Mouse (Mus musculus) forebrain, embryonic 11.5 days (tissue): ENCODE results near the gene Nsun7. TPM values are rescaled to one million over a fixed set of nuclear protein-coding genes. Genes with fewer than 3 reads are reported as not detected.

ENCODE experiments used
- ATAC-seq: fragments of 200-750 bp; cut with Nextera tagmentation; replicated peaks from 2 replicates; pipeline ENCODE4 v1.8.0; 2017; ENCODE audit warnings: moderate TSS enrichment; ENCODE audit not compliant: low FRiP score
- DNase-seq: peaks from one replicate; pipeline ENCODE4 v3.0.0-alpha.2; 2017; ENCODE audit warnings: low spot score
- H3K27ac ChIP-seq: fragments of 300-500 bp; sonication (generic); 2 replicates; pipeline ENCODE4 v1.5.1; 2014; ENCODE audit warnings: low read depth, low read length
- H3K27me3 ChIP-seq: fragments of 300-500 bp; sonication (generic); 2 replicates; pipeline ENCODE4 v1.6.1; 2014; ENCODE audit warnings: mild to moderate bottlenecking, low read length, mixed read lengths; ENCODE audit not compliant: control insufficient read depth, insufficient read depth
- H3K36me3 ChIP-seq: fragments of 300-500 bp; sonication (generic); 2 replicates; pipeline ENCODE4 v1.6.1; 2014; ENCODE audit warnings: mild to moderate bottlenecking, low read length, moderate library complexity, mixed read lengths; ENCODE audit not compliant: control insufficient read depth, insufficient read depth
- H3K4me1 ChIP-seq: fragments of 300-500 bp; sonication (generic); replicated peaks from 2 replicates; pipeline ENCODE4 v1.6.1; 2014; ENCODE audit warnings: low read length, mixed read lengths; ENCODE audit not compliant: control insufficient read depth, insufficient read depth
- H3K4me2 ChIP-seq: fragments of 300-500 bp; sonication (generic); 2 replicates; pipeline ENCODE4 v1.6.1; 2014; ENCODE audit warnings: low read depth, mild to moderate bottlenecking, low read length, moderate library complexity, mixed read lengths; ENCODE audit not compliant: severe bottlenecking
- H3K4me3 ChIP-seq: fragments of 300-500 bp; sonication (generic); 2 replicates; pipeline ENCODE4 v1.5.1; 2014; ENCODE audit warnings: low read depth, low read length
- H3K9ac ChIP-seq: fragments of 300-500 bp; sonication (generic); 2 replicates; pipeline ENCODE4 v1.6.1; 2014; ENCODE audit warnings: low read length
- H3K9me3 ChIP-seq: fragments of 300-500 bp; sonication (generic); 2 replicates; pipeline ENCODE4 v1.6.1; 2016; ENCODE audit warnings: low read length, mixed read lengths; ENCODE audit not compliant: control insufficient read depth
- WGBS: fragments of 180-500 bp; shearing (Covaris S2); extraction: QIAGEN DNeasy Blood & Tissue Kit; methylation state at CpG from one replicate; pipeline ENCODE4 v1.1.7; 2014; 5-methylcytosine and 5-hydroxymethylcytosine counted together
- polyA plus RNA-seq: library from polyadenylated mRNA; unstranded; fragments of >200 nt; fragmentation: Nextera tagmentation; extraction: Ambion mirVana; gene quantifications from 2 replicates; pipeline ENCODE4 v1.2.1, GENCODE M21; 2014

Nsun7 gene
- polyA plus RNA-seq, 1 experiment from 2014 or later: 0.79 TPM

DNA sequence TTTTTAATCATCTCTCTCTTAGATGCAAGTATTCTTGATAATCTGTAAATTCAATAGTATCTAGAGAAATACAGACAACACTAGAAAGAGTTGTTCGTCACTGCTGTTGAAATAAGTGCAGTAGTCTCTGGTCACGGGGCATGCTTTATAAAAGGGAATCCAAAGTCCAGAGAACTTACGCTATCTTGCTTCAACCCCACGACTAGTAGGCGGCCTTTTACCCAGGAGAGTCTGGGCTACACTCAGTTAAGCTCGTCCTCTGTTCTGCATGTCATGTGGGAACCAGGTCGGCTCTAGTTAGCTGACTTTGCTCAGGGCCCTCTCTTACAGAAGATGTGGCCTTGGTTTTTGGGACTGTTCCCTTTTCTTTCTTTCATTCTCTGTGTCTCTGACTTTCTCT, 69.1 kb downstream of the Nsun7 start:
- H3K9ac ChIP-seq: no peak overlapping the region
- no peaks in the 10 kb centered on the region for H3K27me3 ChIP-seq
- WGBS: 81% methylated on average over 7 of the region's 7 CpGs
- peaks cover 3% of the 10 kb centered on the region; the same call in 1 of the 2 replicates for H3K4me1 ChIP-seq
- no peaks in the 10 kb centered on the region for H3K36me3 ChIP-seq
- no peak overlapping the region for H3K4me2 ChIP-seq
- no peak overlapping the region for H3K27ac ChIP-seq
- DNase-seq: no peak
- H3K9me3 ChIP-seq: no peaks in the 10 kb centered on the region
- no peak for ATAC-seq
- no peak overlapping the region for H3K4me3 ChIP-seq

DNA sequence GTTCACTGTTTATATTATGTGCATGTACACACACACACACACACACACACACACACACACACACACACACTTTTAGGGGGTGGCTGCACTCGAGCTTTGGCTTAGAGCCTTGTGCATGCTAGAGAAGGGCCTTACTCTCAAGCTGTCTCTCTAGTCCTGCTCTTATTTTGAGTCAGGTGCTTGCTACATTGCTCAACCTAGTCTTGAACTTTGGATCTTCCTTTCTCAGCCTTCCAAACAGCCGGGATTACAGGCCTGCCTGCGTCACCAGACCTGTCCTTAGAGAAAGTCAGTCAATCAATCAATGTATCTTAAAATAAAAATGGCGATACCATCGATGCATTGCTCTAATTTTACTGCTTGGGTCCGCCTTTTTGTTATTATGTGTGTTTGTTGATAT, 71.1 kb downstream of the Nsun7 start:
- ATAC-seq: no peak
- Histone ChIP-seq H3K27me3 (no peaks in the 10 kb centered on the region), H3K36me3 (no peaks in the 10 kb centered on the region), H3K4me3 (no peak overlapping the region), H3K4me1 (peaks cover 3% of the 10 kb centered on the region; the same call in 1 of the 2 replicates), H3K9me3 (no peaks in the 10 kb centered on the region), H3K4me2 (no peak overlapping the region), H3K9ac (no peak overlapping the region), H3K27ac (no peak overlapping the region)
- WGBS: 95% methylated on average over 6 of the region's 6 CpGs
- no peak for DNase-seq

DNA sequence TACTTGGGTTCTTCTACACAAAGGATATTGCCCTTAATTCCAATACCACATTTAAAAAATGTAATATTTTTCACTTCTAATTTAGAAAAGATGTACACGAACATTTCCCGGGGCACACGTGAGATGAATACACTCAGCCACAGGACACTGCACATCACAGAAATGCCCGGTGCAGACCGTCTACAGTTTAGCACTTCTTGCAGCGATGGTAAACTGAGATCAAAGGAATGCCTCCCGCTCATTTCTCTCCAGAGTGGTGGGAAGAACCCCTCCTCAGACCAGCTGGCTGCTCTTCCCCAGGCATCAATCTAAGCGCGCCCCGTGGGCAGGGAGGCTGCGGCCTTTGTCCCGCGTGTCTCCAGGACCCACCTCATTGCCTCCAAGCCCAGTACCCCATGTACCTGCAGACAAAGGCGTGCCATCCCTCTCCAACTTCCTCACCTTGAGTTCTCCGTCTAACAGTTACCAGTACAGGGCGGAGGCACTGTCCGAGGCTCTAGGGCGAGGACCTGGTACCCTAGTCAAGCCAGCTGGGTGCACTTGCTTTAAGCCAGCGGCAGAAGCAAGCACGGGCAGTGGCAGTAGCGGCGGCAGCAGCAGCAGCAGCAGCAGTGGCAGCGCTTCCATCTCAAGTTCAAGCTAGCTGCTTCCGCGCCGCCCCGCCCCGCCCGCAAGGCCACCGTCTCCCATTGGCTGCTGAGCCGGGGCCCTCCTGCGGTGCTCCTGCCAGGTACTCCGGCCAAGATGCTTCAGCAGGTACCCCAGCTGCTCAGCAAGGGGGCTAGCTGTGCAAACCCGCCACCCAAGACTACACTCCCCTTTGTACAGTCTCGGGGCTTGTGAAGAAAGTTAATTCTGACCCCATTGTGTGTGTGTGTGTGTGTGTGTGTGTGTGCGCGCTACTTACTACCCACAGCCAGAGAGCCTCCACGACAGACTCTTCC, 77.6 kb downstream of the Nsun7 start:
- Histone ChIP-seq H3K4me1 (peaks cover 14% of the 10 kb centered on the region; the same call in 1 of the 2 replicates), H3K36me3 (no peaks in the 10 kb centered on the region), H3K9ac (peak overlapping the region; percentile 70), H3K27ac (no peak overlapping the region), H3K4me3 (peak overlapping the region; percentile 44), H3K9me3 (no peaks in the 10 kb centered on the region), H3K4me2 (peak overlapping the region; percentile 89), H3K27me3 (no peaks in the 10 kb centered on the region)
- DNase-seq (peak; percentile 82), ATAC-seq (peak; percentile 80)
- whole genome bisulfite sequencing: 5% methylated on average over 38 of the region's 38 CpGs

DNA sequence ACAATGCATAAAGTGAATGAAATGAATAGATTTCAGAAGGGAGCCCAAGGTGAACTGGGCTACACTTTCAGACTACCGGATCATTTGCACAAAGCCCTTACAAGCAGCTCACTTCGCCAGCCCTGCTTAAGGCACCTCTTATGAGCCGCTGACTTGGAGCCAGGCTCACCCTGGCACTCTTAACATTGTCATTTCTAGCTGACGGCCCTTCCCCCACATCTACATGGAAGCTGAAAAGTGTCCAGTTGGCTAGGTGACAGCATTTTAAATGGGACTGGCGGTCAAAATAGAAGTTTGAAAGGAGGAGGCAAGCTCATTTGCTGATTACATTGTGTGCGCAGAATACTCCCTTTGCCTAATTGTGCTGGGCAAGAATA, 78.3 kb downstream of the Nsun7 start:
- DNase-seq: peak; percentile 60
- Histone ChIP-seq H3K4me2 (peak overlapping the region; percentile 89), H3K4me3 (peak overlapping the region; percentile 44), H3K36me3 (no peaks in the 10 kb centered on the region), H3K9ac (peak overlapping the region; percentile 70), H3K27me3 (no peaks in the 10 kb centered on the region), H3K4me1 (peaks cover 14% of the 10 kb centered on the region; the same call in 1 of the 2 replicates), H3K9me3 (no peaks in the 10 kb centered on the region), H3K27ac (no peak overlapping the region)
- 19% methylated on average over 6 of the region's 6 CpGs for WGBS
- peak; percentile 49 for ATAC-seq

DNA sequence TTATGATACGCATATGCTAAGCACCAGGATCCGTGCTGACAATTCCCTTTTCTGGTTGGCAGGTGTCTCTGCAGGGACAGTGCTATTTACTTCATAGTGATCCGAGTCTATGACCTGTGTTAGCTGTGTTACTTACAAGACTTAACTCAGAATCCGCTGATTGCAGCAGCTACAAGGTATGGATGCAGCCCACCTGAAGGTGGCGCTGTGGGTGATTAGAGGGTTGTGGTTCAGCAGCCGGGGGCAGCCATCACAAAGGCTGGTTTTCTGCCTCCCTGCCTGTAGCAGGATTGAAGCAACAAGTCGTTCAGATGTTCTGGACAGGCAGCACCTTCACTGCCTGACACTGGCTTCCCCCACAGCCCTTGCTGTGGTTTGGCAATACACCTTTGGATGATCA, 78.9 kb downstream of the Nsun7 start:
- no peaks in the 10 kb centered on the region for H3K36me3 ChIP-seq
- H3K9me3 ChIP-seq: no peaks in the 10 kb centered on the region
- ATAC-seq: no peak
- H3K27me3 ChIP-seq: no peaks in the 10 kb centered on the region
- DNase-seq: peak; percentile 81
- H3K4me3 ChIP-seq: no peak overlapping the region
- peaks cover 14% of the 10 kb centered on the region; the same call in 1 of the 2 replicates for H3K4me1 ChIP-seq
- no peak overlapping the region for H3K9ac ChIP-seq
- WGBS: 25% methylated on average over 7 of the region's 7 CpGs
- no peak overlapping the region for H3K27ac ChIP-seq
- no peak overlapping the region for H3K4me2 ChIP-seq

DNA sequence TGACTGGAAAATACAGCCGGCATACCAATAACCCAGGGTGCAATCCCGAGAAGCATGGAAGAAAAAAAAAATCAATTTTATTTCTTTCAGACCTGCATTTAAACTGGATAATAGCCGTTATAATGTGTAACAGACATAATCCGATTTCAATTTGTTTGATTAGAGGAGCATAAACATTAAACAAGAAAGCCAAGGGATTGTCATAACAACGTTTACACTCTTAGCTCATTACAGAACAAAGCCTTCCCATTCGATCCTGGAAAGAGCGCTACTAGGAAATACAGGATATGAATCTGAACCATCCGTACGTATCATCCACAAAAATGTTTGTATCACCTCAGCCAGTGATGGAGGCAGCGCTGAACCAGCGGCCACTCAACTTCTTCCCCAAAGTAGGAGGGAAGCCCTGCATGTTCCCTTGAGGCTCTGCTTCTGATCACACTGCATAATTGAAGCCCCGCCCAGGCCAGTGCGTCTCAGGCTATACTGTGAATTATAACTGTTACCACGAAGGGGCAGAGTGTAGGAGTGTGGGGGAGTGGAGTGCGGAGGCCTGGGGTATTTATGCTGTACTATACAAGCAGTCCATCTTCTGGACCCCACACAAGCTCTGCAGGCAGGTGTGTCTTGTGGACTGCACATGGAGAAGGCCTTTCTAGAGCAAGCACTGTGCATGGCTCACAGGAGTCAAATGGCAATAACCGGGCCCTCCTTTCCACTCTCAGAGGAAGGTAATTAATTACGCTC, 80.8 kb downstream of the Nsun7 start:
- peaks cover 14% of the 10 kb centered on the region; the same call in 1 of the 2 replicates for H3K4me1 ChIP-seq
- WGBS: 73% methylated on average over 17 of the region's 17 CpGs
- H3K9ac ChIP-seq: no peak overlapping the region
- H3K4me2 ChIP-seq: no peak overlapping the region
- no peak for DNase-seq
- ATAC-seq: no peak
- no peaks in the 10 kb centered on the region for H3K27me3 ChIP-seq
- no peaks in the 10 kb centered on the region for H3K36me3 ChIP-seq
- H3K27ac ChIP-seq: no peak overlapping the region
- no peaks in the 10 kb centered on the region for H3K9me3 ChIP-seq
- no peak overlapping the region for H3K4me3 ChIP-seq

DNA sequence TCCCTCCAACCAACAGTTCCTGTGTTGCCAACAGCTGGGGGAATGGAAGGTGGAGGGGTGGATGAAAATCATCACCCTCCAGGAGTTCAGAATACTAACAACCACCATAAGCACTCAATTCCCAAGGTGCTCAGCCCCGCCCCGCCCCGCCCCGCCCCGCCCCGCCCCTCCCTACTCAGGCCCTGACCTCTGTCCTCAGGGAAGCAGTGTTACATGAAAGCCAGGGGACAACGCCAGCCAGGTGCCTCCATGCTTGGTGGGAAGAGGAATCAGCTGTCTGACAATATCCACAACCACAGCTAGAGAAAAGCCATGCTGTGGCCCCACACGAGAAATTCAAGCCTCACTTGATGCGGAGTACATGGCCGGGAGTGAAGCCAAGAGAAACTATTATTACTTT, 82.2 kb downstream of the Nsun7 start:
- Histone ChIP-seq H3K4me1 (peaks cover 14% of the 10 kb centered on the region; the same call in 1 of the 2 replicates), H3K4me2 (no peak overlapping the region), H3K27me3 (no peaks in the 10 kb centered on the region), H3K36me3 (no peaks in the 10 kb centered on the region), H3K27ac (no peak overlapping the region), H3K9me3 (no peaks in the 10 kb centered on the region), H3K4me3 (no peak overlapping the region), H3K9ac (no peak overlapping the region)
- 40% methylated on average over 10 of the region's 10 CpGs for WGBS
- no peak for DNase-seq
- no peak for ATAC-seq

DNA sequence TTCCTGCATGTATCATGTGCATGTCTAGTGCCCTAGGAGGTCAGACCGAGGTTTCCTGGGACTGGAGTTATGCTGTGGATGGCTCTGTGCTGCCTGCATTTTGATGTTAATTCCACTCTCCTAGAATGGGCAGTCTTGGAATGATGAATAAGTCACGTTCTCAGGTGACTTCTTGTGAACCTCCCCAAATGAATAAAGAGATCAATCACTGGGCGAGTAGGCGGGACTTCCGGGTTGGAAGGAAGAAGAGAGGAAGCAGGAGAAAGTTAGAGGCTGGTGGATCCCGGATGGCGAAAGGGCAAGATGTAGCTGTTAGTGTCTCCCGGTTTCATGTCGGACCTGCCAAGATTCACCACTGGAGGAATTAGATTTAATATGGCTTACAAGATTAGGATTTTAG, 82.6 kb downstream of the Nsun7 start:
- H3K9ac ChIP-seq: no peak overlapping the region

More for the DNA sequence above, 82.6 kb downstream of the Nsun7 start:
- ATAC-seq (no peak), DNase-seq (no peak)
- peaks cover 12% of the 10 kb centered on the region; the same call in 1 of the 2 replicates for H3K4me1 ChIP-seq
- H3K4me3 ChIP-seq: no peak overlapping the region
- no peaks in the 10 kb centered on the region for H3K27me3 ChIP-seq
- no peak overlapping the region for H3K4me2 ChIP-seq
- H3K27ac ChIP-seq: no peak overlapping the region
- WGBS: 75% methylated on average over 9 of the region's 9 CpGs
- H3K36me3 ChIP-seq: no peaks in the 10 kb centered on the region
- no peaks in the 10 kb centered on the region for H3K9me3 ChIP-seq
